Mouse (Mus musculus): Measurements from ENCODE around the gene Ankrd33.
"Not testable (repeated sequence)": the region's sequence is repeated elsewhere in the genome, so short reads cannot be mapped to it uniquely, and the experiment has no call there.

Ankrd33 gene

DNA sequence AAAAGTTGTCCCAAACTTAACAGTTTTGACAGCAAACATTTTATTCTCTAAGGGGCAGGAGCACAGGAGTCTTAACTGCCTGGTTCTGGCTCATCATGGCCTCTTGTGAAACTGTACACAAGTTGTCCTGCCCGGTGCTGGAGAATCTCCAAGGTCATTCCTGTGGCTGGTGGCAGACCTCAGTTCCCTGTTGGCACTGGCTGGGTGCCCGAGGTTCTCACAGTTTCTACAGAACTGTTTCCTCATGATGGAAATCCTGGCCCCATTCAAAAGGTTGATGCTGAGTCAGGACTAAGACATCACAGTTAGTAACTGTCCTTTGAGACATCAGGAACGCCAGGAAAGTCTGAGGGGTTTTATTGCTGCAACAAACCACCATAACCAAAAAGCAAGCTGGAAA, 28.6 kb upstream of the Ankrd33 start:
- DNase-seq: no peak

- DNase-seq: no peak
These were observed 27.3 kb upstream of the Ankrd33 start for GRCm38 (mm10) chr15:101088291-101088690.

- DNase-seq: no peak
These were observed 24.0 kb upstream of the Ankrd33 start for GRCm38 (mm10) chr15:101091551-101091950.

DNA sequence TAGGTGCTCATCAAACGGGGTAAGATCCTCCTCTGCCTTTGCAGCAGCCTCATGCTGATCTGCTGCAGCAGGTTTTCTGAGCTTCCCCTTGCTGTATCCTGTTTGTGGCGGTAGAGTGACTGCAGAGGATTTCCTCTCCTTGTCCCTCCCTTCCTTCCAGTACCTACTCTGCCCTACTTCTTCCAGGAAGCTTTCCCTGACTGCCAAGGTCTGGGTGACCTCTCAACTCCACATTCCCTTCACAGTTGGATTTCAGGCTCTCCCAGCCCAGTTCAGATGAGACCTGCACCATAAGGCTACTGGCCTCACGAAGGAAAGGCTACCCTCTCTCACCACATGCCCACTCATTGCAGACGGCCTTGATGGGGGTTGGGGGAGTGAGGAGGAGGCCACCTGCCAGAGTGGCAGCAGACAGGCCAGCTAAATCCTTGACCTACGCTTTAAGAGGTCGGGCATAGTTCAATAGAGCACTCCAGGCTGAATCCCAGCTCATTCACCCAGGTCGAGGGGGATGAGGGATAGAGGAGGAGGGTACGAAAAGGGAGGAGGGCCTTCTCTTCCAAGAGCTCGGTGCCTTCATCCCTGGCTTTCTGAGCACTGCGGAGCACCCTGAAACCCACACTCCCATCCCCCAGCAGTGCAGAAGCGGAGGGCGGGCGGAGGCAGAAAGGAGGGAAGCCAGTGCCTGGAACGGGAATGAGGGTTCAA, 23.3 kb upstream of the Ankrd33 start:
- DNase-seq: no peak

DNA sequence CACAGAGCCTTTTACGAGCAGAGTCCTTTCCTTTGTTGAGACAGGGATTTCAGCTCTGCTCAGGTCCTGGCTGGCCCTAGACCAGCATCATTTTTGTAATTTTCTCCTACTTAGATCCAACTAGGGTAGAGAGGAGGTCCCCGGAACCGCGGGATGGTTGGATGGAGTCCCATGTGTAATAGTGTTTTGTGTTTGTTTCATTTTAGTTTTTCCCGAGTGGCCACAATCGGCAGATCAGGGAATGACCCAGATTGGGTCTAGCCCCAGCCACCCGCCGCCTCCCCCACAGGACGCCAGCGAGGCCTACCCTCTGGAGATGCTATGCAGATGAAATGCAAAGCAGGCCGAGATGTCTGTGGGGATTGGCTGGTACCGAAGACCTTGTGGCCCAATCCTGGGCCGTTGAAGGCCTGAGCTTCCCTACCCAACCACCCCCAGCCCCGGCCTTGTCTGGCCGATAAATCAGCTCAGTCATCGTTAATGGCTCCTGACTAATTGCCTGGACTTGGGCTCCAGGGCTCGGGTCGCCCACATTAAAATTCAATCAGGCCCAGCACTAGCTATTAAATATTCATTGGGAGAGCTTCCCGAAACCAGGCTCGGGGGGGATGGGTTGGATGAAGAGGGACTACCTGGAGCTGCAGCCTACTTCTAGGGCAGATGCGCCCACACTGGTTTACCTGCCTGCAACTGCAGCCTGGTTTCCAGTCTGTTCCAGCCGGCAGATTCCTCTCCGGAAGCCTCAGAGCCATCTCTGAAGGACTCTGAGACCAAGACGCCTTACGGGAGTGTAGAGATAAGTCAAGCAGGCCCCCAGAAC, 22.5 kb upstream of the Ankrd33 start:
- DNase-seq: no peak

DNA sequence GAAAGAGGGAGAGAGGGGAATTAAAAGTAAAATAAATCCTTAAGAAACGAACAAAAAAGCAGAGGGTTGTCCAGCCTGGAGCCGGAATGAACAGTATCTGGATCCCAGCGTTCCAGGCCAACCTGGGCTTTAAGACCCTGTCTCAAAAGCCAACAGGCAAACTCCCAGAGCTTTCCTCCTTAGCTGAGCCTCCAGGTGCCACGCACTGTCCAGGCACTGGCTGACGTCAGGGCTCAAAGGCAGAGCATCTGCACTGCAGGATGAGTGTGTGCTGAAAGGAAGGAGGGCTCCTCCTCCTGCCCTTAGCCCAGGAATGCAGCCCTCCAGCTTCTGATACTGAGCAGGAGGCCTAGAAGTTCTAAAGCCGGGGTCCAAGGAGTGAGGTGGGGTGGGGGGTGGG, 21.6 kb upstream of the Ankrd33 start:
- no peak for DNase-seq

GRCm38 (mm10) chr15:101094979-101095378, 20.6 kb upstream of the Ankrd33 start:
- no peak for DNase-seq

- DNase-seq: no peak
These were observed 20.2 kb upstream of the Ankrd33 start for GRCm38 (mm10) chr15:101095392-101095791.

DNA sequence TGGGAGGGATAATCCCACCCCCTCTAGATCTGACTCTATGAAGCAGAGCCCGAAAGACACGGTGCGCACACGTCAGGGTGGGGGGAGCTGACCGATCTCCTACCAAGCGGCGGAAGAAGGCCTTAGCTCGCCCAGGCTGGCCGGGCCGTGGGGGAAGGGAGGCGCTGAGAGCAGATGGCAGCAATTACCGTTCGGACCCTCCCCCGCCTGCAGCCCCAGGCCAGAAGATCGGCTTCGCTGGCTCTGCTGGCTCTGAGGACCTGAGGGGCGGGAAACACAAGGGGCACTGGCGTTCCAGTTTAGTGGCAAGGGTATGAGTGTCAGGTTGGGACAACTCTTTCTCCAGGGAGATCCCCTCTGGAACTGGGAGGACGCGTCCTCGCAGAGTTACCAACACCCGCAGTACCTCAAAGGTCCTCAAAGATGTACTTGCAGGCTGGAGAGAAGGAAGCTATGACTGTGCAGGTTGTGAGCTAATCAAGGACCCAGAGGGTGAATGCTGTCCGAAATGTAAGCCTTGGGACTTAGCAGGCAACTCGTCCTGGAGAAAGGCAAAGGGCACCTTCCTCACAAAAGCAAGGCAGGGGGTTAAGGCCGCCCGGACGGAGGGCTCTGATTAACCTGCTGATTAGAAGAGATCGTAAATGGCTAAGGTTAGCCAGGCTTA, 17.4 kb upstream of the Ankrd33 start:
- no peak for DNase-seq

- DNase-seq: no peak
These were observed 14.6 kb upstream of the Ankrd33 start for GRCm38 (mm10) chr15:101100996-101101395.

DNA sequence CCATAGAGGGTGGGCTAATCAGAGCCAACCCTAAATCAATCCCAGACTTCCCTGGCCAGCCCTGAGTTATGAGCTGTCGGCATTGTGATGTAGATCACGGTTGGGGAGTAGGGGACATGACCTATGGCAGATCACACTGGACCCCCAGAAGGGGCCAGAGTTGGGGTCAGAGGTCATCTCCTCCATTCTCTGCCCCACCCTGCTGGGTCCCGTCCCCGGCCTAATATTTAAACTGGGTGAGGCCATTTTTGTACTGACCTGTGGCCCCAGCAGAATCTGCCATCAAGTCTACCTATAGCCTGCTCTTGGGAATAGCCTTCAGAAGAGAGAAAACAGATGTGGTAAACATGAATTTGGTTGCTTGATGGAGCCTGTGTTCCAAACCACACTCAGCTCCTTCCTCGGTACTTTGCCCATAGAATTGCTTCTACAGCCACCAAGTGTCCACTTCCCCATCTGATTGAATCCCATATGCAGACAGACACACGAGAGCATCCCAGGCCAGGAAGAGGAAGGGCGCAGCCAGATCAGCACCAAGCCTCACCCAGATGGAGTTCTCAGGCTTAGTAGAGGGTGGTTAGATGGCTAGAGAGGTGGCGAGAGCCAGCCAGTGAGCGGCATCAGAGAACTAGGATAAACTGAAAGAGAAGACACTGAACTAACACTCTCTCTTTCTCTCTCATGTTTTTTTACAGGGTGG, 11.8 kb upstream of the Ankrd33 start:
- DNase-seq: no peak

GRCm38 (mm10) chr15:101105496-101105994, 10.0 kb upstream of the Ankrd33 start:
- DNase-seq: peak; percentile 76 to 78

- no peak for DNase-seq
These were observed 9.5 kb upstream of the Ankrd33 start for GRCm38 (mm10) chr15:101106011-101106410.

- DNase-seq: no peak
These were observed 7.5 kb upstream of the Ankrd33 start for GRCm38 (mm10) chr15:101107906-101108671.

DNA sequence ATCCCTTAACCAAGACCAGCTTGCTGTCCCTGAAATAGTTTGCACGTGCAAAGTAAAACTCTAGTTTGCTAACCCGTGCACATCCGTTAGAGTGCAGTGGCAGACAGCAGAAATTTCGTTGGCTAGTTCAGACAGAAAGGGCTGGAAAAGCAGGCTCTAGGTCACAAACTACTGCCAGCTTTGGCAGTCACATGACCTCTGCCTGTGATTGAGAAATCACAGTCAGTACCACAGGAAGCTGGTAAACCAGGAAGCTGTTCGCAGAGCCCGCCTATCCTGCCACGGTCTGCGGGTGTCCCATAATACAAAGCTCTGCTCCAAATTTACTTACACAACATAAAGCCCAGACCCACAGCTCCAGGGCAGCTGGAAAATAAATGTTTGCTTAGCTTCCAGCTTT, 2.4 kb upstream of the Ankrd33 start:
- no peak for DNase-seq

DNA sequence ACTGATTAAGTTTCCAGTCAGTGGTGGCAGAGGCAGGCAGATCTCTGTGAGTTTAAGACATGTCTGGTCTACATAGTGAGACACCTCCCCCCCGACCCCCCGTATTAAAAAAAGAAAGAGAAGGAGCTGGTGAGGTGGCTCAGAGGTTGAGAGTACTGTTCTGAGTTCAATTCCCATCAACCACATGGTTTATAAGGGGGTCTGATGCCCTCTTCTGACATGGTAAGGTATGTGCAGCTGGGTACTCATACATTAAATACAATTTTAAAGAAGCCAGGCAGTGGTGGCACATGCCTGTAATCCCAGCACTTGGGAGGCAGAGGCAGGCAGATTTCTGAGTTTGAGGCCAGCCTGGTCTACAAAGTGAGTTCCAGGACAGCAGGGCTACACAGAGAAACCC, 1.8 kb upstream of the Ankrd33 start:
- DNase-seq: not testable (repeated sequence)

DNA sequence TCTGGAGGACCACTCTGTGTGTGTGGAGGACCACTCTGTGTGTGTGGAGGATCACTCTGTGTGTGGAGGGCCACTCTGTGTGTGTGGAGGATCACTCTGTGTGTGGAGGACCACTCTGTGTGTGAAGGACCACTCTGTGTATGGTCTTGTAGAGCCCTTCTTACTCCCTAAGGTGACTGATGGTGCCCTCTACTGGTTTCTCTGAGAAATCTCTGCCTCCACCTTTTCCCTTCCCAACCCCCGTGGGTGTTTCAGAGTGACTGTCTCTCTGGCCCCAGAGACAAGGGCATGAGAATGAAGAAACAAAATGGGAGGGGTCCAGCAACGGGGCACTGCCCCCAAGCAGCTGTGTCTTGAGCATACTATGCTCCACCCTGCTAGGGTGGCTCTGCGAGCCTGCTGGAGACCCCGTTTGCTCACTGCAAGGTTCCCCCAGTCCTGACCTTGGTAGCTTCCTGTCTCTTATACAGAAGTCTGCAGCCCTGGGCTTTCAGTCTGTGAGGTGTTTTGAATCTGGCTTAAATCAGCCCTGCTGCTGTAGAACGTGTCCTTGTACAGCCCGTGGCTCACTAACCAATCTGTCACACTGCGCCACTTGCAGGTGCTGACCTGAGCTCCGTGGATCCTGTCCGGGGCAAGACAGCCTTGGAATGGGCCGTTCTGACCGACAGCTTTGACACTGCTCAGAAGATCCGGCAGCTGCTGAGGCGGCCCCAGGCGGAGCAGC, 3.0 kb downstream of the Ankrd33 start:
- no peak for DNase-seq

- DNase-seq: no peak
These were observed 6.1 kb downstream of the Ankrd33 start for GRCm38 (mm10) chr15:101121411-101122289.

DNA sequence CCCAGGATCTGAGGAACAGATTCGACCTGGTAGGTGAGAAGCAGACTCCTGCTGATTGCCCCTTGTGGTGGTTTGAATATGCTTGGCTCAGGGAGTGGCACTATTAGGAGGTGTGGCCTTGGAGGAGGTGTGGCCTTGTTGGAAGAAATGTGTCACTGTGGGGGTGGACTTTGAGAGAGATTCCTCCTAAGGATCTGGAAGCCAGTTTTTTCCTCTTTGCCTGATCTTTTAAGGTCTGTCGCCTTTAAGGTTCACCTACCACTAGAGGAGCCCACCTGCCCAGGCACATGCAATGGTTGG, 6.7 kb downstream of the Ankrd33 start:
- no peak for DNase-seq

GRCm38 (mm10) chr15:101123202-101123601, 7.6 kb downstream of the Ankrd33 start:
- DNase-seq: no peak

GRCm38 (mm10) chr15:101125561-101125960, 10.0 kb downstream of the Ankrd33 start:
- no peak for DNase-seq
